Mouse (Mus musculus): ENCODE data around the gene Cabp4.

Gene Cabp4

GRCm38 (mm10) chr19:4099056-4099455 is 44.8 kb downstream of the Cabp4 start:
- H3K27me3 ChIP-seq (ENCODE audit: control insufficient read depth, insufficient read depth, low read length, poor library complexity, severe bottlenecking): no peaks in the 10 kb centered on the region
- H3K36me3 ChIP-seq (ENCODE audit: control insufficient read depth, insufficient read depth, low read length, poor library complexity, severe bottlenecking): no peaks in the 10 kb centered on the region; the same call in 1 of the 2 replicates
- DNase-seq (ENCODE audit: low read depth, low spot score): peak; percentile 95

DNA sequence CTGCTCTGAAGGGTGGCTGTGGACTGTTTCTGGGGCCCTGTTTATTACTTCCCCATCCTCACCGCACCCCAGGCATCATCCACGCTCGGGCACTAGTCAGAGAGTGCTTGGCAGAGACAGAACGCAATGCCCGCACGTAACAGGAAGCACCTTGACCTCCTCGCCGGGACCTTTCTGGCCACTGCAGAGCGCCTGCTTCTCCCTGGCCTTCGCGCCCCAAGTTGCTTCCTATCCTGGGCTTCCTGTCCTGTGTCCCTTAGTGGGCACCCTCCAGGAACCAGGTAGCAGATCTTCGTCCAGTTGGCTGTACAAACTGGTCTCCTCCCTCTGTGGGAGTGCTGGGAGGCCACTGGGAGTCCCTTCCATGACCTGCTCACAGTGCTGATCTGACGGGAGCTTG is 45.4 kb downstream of the Cabp4 start:
- DNase-seq (ENCODE audit: low read depth, low spot score): peak; percentile 18
- Histone ChIP-seq H3K36me3 (ENCODE audit: control insufficient read depth, insufficient read depth, low read length, poor library complexity, severe bottlenecking) (no peaks in the 10 kb centered on the region; the same call in 1 of the 2 replicates), H3K27me3 (ENCODE audit: control insufficient read depth, insufficient read depth, low read length, poor library complexity, severe bottlenecking) (no peaks in the 10 kb centered on the region)

DNA sequence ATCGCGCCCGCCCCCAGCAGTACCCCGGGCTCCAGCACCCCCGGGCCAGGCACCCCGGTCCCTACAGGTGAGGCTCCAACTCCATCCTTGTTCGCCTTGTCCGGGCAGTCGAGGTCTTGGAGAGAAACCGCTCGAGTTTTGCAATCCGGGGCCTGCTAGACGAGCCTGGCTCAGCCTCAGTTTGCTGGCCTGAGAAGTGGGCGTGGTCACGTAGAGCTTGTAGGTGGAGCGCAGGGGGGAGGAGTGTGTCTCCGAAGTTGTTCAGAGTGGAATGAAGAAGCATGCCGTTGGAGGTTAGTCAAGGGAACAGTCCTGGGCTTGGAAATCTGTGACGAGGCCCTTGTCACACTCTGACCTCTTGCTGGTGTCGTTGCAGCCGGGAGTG is 46.4 kb downstream of the Cabp4 start:
- H3K36me3 ChIP-seq (ENCODE audit: control insufficient read depth, insufficient read depth, low read length, poor library complexity, severe bottlenecking): no peaks in the 10 kb centered on the region; the same call in 1 of the 2 replicates
- peak; percentile 85 for DNase-seq (ENCODE audit: low read depth, low spot score)

GRCm38 (mm10) chr19:4096642-4097440 is 47.0 kb downstream of the Cabp4 start, which contains the start of gene Cdk2ap2:
Gene Cdk2ap2 (plus strand): TSS chr19:4097182.
- Histone ChIP-seq H3K36me3 (ENCODE audit: control insufficient read depth, insufficient read depth, low read length, poor library complexity, severe bottlenecking) (no peaks in the 10 kb centered on the region), H3K27me3 (ENCODE audit: control insufficient read depth, insufficient read depth, low read length, poor library complexity, severe bottlenecking) (no peaks in the 10 kb centered on the region)
- DNase-seq (ENCODE audit: low read depth, low spot score): peak; percentile 99

More for the DNA sequence above, 46.4 kb downstream of the Cabp4 start:
- H3K27me3 ChIP-seq (ENCODE audit: control insufficient read depth, insufficient read depth, low read length, poor library complexity, severe bottlenecking): no peaks in the 10 kb centered on the region

DNA sequence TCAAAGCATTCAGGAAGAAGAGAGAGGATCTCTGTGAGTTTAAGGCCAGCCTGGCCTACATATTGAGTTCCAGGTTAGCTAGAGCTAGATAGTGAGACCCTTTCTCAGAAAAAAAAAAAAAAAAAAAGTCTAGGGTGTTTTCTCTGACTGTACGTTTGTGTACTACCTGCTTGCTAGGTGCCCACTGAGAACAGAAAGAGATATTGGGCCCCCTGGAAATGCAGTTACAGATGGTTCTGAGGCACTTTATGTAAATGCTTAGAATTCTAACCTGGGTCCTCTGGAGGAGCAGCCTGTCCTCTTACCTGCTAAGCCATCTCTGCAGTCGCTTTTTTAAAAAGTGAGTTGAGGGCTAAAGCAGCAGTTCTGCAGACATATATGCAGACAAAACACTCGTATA is 48.0 kb downstream of the Cabp4 start:
- no peaks in the 10 kb centered on the region for H3K36me3 ChIP-seq (ENCODE audit: control insufficient read depth, insufficient read depth, low read length, poor library complexity, severe bottlenecking)
- H3K27me3 ChIP-seq (ENCODE audit: control insufficient read depth, insufficient read depth, low read length, poor library complexity, severe bottlenecking): no peaks in the 10 kb centered on the region
- no peak for DNase-seq (ENCODE audit: low read depth, low spot score)

GRCm38 (mm10) chr19:4094774-4095303 is 49.0 kb downstream of the Cabp4 start:
- no peak for DNase-seq (ENCODE audit: low read depth, low spot score)
- H3K36me3 ChIP-seq (ENCODE audit: control insufficient read depth, insufficient read depth, low read length, poor library complexity, severe bottlenecking): no peaks in the 10 kb centered on the region

DNA sequence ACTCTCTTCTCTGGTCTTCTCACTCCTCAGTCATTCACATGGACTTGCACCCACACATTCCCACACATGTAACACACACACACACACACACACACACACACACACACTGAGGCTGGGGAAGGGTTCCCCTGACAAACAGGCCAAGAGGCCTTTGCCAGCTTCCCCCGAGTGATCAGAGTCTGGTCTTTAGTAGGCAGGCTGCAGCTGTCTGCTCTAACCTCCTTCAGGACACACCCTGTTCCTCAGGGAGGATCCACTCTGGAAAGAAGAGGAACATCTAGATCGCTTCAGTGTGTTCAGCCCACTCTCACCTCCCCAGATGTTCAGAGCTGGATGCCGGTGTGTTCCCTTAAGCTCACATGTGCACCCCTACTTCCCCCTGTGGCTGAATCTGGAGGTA is 49.5 kb downstream of the Cabp4 start:
- H3K36me3 ChIP-seq (ENCODE audit: control insufficient read depth, insufficient read depth, low read length, poor library complexity, severe bottlenecking): no peaks in the 10 kb centered on the region
- no peaks in the 10 kb centered on the region for H3K27me3 ChIP-seq (ENCODE audit: control insufficient read depth, insufficient read depth, low read length, poor library complexity, severe bottlenecking)
- DNase-seq (ENCODE audit: low read depth, low spot score): no peak

More at GRCm38 (mm10) chr19:4094774-4095303, 49.0 kb downstream of the Cabp4 start:
- H3K27me3 ChIP-seq (ENCODE audit: control insufficient read depth, insufficient read depth, low read length, poor library complexity, severe bottlenecking): no peaks in the 10 kb centered on the region

- DNase-seq (ENCODE audit: low read depth, low spot score): no peak
- Histone ChIP-seq H3K27me3 (ENCODE audit: control insufficient read depth, insufficient read depth, low read length, poor library complexity, severe bottlenecking) (no peaks in the 10 kb centered on the region), H3K36me3 (ENCODE audit: control insufficient read depth, insufficient read depth, low read length, poor library complexity, severe bottlenecking) (no peaks in the 10 kb centered on the region)
Measured at GRCm38 (mm10) chr19:4093772-4094171, 50.1 kb downstream of the Cabp4 start.

GRCm38 (mm10) chr19:4092750-4093149 is 51.1 kb downstream of the Cabp4 start:
- DNase-seq (ENCODE audit: low read depth, low spot score): no peak
- H3K27me3 ChIP-seq (ENCODE audit: control insufficient read depth, insufficient read depth, low read length, poor library complexity, severe bottlenecking): no peaks in the 10 kb centered on the region
- no peaks in the 10 kb centered on the region for H3K36me3 ChIP-seq (ENCODE audit: control insufficient read depth, insufficient read depth, low read length, poor library complexity, severe bottlenecking)

DNA sequence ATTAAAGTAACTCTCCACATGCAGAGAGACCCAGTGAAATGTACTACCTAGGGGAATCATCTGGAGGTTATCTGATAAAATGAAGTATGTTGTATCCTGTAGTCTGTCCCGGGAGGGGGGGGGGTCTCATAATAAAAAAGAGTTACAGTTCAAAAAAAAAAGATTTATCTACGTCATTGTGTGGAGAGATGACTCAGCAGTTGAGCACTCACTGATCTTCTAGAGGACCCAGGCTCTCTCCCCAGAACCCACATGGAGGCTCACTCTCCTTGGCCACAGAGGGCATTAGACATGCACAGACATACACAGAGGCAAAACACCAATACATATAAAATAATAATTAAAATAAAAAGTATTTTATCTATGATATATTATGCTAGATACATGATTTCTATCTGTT is 52.5 kb downstream of the Cabp4 start:
- no peaks in the 10 kb centered on the region for H3K27me3 ChIP-seq (ENCODE audit: control insufficient read depth, insufficient read depth, low read length, poor library complexity, severe bottlenecking)
- H3K36me3 ChIP-seq (ENCODE audit: control insufficient read depth, insufficient read depth, low read length, poor library complexity, severe bottlenecking): no peaks in the 10 kb centered on the region
- DNase-seq (ENCODE audit: low read depth, low spot score): no peak

GRCm38 (mm10) chr19:4090446-4090845 is 53.4 kb downstream of the Cabp4 start:
- no peaks in the 10 kb centered on the region for H3K27me3 ChIP-seq (ENCODE audit: control insufficient read depth, insufficient read depth, low read length, poor library complexity, severe bottlenecking)
- DNase-seq (ENCODE audit: low read depth, low spot score): no peak
- no peaks in the 10 kb centered on the region for H3K36me3 ChIP-seq (ENCODE audit: control insufficient read depth, insufficient read depth, low read length, poor library complexity, severe bottlenecking)

- Histone ChIP-seq H3K27me3 (ENCODE audit: control insufficient read depth, insufficient read depth, low read length, poor library complexity, severe bottlenecking) (0 out of 2 replicates have a peak, but pooled peaks cover under 1% of the 10 kb centered on the region), H3K36me3 (ENCODE audit: control insufficient read depth, insufficient read depth, low read length, poor library complexity, severe bottlenecking) (no peaks in the 10 kb centered on the region)
- DNase-seq (ENCODE audit: low read depth, low spot score): no peak
Measured at GRCm38 (mm10) chr19:4089128-4089527, 54.7 kb downstream of the Cabp4 start.

- H3K36me3 ChIP-seq (ENCODE audit: control insufficient read depth, insufficient read depth, low read length, poor library complexity, severe bottlenecking): no peaks in the 10 kb centered on the region
- H3K27me3 ChIP-seq (ENCODE audit: control insufficient read depth, insufficient read depth, low read length, poor library complexity, severe bottlenecking): 0 out of 2 replicates have a peak, but pooled peaks cover 2% of the 10 kb centered on the region
- DNase-seq (ENCODE audit: low read depth, low spot score): no peak
Measured at GRCm38 (mm10) chr19:4088146-4088545, 55.7 kb downstream of the Cabp4 start.

DNA sequence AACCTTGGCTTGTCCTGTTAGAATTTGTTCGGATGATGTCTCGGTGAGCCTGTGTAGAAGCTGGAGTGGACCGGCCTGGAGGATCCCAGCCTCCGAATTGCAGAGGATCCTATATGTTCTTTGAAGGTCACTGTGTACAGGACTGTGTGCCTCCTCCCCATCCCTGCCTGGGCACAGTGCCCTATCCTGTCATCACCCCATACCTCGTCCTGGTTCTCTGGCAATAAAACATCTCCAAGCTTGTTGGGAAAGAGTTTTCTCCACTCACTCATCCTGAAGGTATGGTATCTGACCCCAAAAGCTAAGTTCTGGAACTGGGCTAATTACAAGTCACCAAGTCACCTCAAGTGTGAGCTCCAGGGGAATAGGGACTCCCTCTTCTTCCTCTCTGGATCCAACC is 56.7 kb downstream of the Cabp4 start:
- Histone ChIP-seq H3K27me3 (ENCODE audit: control insufficient read depth, insufficient read depth, low read length, poor library complexity, severe bottlenecking) (0 out of 2 replicates have a peak, but pooled peaks cover 2% of the 10 kb centered on the region), H3K36me3 (ENCODE audit: control insufficient read depth, insufficient read depth, low read length, poor library complexity, severe bottlenecking) (no peaks in the 10 kb centered on the region)
- DNase-seq (ENCODE audit: low read depth, low spot score): no peak

DNA sequence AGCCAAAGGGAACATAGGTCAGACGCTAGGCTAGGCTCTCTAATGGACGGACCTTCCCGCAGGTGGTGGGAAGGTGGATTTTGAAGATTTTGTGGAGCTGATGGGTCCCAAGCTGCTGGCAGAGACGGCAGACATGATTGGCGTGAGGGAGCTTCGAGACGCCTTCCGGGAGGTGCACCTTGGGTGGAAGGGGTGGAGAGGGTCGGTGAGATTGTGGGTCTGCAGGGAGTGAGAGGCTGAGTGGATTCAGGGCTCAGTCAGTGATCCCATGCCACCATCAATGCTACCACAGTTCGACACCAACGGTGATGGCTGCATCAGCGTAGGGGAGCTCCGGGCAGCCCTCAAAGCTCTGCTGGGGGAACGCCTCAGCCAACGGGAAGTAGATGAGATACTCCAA is 57.7 kb downstream of the Cabp4 start:
- no peaks in the 10 kb centered on the region for H3K36me3 ChIP-seq (ENCODE audit: control insufficient read depth, insufficient read depth, low read length, poor library complexity, severe bottlenecking)
- H3K27me3 ChIP-seq (ENCODE audit: control insufficient read depth, insufficient read depth, low read length, poor library complexity, severe bottlenecking): 0 out of 2 replicates have a peak, but pooled peaks cover 2% of the 10 kb centered on the region
- DNase-seq (ENCODE audit: low read depth, low spot score): no peak
